Mouse (Mus musculus): ENCODE data around the gene Inpp5a.

DNA sequence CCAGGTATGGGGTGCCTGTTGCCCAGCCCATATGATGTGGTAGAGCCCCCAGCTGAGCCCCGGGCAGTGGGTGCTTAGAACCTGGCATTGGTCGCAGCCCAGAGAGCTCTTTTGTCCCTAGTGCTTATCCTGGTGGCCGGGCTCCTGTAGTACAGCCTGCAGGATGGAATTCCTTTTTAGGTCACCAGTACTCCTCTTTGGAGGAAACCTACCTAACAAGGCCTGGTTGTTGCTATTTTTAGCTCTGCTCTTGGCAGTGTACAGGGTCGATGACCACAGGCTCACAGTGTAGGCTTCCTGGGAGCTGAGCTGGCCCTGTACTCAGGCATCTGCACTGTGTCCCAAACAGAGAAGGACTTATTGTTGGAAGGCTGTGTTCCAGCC lies 79.0 kb downstream of the Inpp5a start:
- no peak for TF ChIP-seq ZNF384 (IDR thresholded peaks at IDR 0.05; ENCODE audit: low read depth, low read length)
- no peak for TF ChIP-seq MAFK (IDR thresholded peaks at IDR 0.05; ENCODE audit: insufficient read depth, low read depth, low read length)
- no peak for TF ChIP-seq CHD2 (IDR thresholded peaks at IDR 0.05; ENCODE audit: low read depth, low read length)
- TF ChIP-seq HCFC1 (IDR thresholded peaks at IDR 0.05; ENCODE audit: borderline replicate concordance, insufficient read depth, low read length): no peak
- no peak for TF ChIP-seq ZC3H11A (IDR thresholded peaks at IDR 0.05; ENCODE audit: borderline replicate concordance, low read depth, low read length)

Measured in ES-E14 (cell line).